Mouse (Mus musculus) hindbrain, embryonic 10.5 days (tissue): ENCODE results near the gene Vps52. TPM values are rescaled to one million over a fixed set of nuclear protein-coding genes. Genes with fewer than 3 reads are reported as not detected.

Experiments used
- DNase-seq: peaks from one replicate; pipeline ENCODE4 v3.0.0-alpha.2; 2017; ENCODE audit warnings: low spot score
- H3K27ac ChIP-seq: fragments of 300-500 bp; sonication (generic); 2 replicates; pipeline ENCODE4 v1.5.1; 2016; ENCODE audit warnings: mild to moderate bottlenecking, moderate library complexity
- H3K27me3 ChIP-seq: fragments of 300-500 bp; sonication (generic); 2 replicates; pipeline ENCODE4 v1.6.1; 2016; ENCODE audit warnings: mild to moderate bottlenecking; ENCODE audit not compliant: poor library complexity, insufficient read depth, severe bottlenecking
- H3K36me3 ChIP-seq: fragments of 300-500 bp; sonication (generic); 2 replicates; pipeline ENCODE4 v1.6.1; 2016; ENCODE audit warnings: mild to moderate bottlenecking, moderate library complexity
- H3K4me1 ChIP-seq: fragments of 300-500 bp; sonication (generic); replicated peaks from 2 replicates; pipeline ENCODE4 v1.6.1; 2016; ENCODE audit warnings: mild to moderate bottlenecking
- H3K4me3 ChIP-seq: fragments of 300-500 bp; sonication (generic); 2 replicates; pipeline ENCODE4 v1.5.1; 2016; ENCODE audit warnings: mild to moderate bottlenecking, moderate library complexity
- H3K9me3 ChIP-seq: fragments of 300-500 bp; sonication (generic); 2 replicates; pipeline ENCODE4 v1.6.1; 2016; ENCODE audit warnings: mild to moderate bottlenecking, moderate library complexity
- WGBS: fragments of 180-500 bp; shearing (Covaris S2); methylation state at CpG from one replicate; pipeline ENCODE4 v1.1.7; 2016; 5-methylcytosine and 5-hydroxymethylcytosine counted together
- polyA plus RNA-seq: library from polyadenylated mRNA; unstranded; fragments of >200 nt; fragmentation: Nextera tagmentation; extraction: Ambion mirVana; gene quantifications from 2 replicates; pipeline ENCODE4 v1.2.1, GENCODE M21; 2016

The Vps52 gene
- polyA plus RNA-seq, 1 experiment from 2014 or later, result 63.9 TPM

DNA sequence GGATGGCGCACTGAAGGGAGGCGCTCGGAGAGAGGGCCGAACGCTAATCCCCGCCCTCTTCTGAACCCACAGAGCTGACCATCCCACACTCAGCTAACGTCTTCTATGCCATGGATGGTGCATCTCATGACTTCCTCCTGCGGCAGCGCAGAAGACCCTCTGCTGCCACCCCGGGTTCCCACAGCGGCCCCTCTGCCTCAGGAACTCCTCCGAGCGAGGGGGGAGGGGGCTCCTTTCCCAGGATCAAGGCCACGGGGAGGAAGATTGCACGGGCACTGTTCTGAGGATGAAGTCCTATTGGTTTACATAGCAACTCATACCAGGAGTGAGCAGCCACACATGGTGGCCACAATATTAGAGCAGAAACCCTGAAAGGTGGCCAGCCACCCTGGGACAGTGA, 18.6 kb upstream of the Vps52 start:
- no peak overlapping the region for H3K4me3 ChIP-seq
- no peak overlapping the region for H3K27ac ChIP-seq
- DNase-seq, result no peak
- H3K27me3 ChIP-seq, result no peaks in the 10 kb centered on the region
- no peaks in the 10 kb centered on the region for H3K9me3 ChIP-seq
- peaks cover 29% of the 10 kb centered on the region for H3K4me1 ChIP-seq
- peaks cover 77% of the 10 kb centered on the region for H3K36me3 ChIP-seq
- 87% methylated on average over 15 of the region's 15 CpGs for WGBS

DNA sequence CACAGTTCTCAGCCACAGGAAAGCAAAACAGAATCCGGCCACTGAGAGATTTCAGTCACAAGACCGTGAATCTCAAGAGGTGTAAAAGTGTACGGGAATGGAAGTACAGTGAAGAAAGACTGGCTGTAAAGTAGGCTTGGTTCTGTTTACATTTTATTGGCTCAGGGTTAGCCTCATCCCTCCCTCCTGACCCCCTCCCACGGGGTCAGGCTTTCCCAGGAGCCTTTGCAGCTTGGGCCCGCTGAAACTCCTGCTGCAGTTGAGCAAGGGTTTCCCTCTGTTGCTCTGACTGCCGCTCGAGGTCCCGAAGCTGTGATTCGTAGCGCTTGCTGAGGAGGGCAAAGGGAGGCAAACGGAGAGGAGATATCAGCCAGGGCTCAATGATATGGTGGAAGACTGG, 16.8 kb upstream of the Vps52 start:
- H3K4me3 ChIP-seq, result peak overlapping the region; percentile 72
- H3K27me3 ChIP-seq, result no peaks in the 10 kb centered on the region
- no peak overlapping the region for H3K27ac ChIP-seq
- peaks cover 26% of the 10 kb centered on the region for H3K4me1 ChIP-seq
- peaks cover 77% of the 10 kb centered on the region for H3K36me3 ChIP-seq
- 86% methylated on average over 11 of the region's 11 CpGs for WGBS
- DNase-seq, result no peak
- no peaks in the 10 kb centered on the region for H3K9me3 ChIP-seq

DNA sequence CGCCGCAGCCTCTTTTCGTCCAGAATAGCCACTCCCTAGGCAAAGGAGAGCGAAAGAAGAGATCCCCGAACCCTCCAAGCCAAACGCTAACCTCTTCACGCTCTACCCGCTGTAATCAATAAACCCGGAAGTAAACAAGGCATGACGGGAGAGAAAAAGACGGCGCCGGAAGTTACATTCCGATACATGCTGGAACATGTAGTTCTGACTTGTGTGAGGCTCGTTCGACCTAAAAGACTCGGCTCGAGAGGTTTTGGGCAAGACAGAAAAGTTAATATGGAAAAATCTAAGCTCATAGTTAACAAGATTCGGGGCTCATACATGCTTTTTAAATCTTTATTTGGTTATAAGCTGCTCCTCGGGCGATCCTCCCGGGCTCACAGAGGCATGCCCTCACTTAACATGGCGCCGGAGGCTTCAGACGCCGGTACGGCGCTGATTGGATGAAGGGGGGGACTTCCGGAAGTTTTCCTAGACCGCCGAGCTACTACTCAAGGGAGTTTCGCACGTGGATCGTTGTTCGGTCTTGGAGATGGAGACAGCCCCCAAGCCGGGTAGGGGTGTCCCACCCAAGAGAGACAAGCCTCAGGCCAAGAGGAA, 15.3 kb upstream of the Vps52 start, which contains the start of the genes Pfdn6 and Wdr46:
Pfdn6 (minus strand) TSS at position 138 of the 600 bp plus-strand sequence.
Wdr46 (plus strand) TSS at position 455 of the 600 bp plus-strand sequence.
- H3K4me1 ChIP-seq, result peaks cover 26% of the 10 kb centered on the region
- under 1% methylated on average over 36 of the region's 36 CpGs for WGBS
- peak; percentile 87 for DNase-seq
- no peaks in the 10 kb centered on the region for H3K27me3 ChIP-seq
- peaks cover 77% of the 10 kb centered on the region for H3K36me3 ChIP-seq
- H3K4me3 ChIP-seq, result peak within 1 kb of the TSS; percentile 72
- H3K9me3 ChIP-seq, result no peaks in the 10 kb centered on the region
- H3K27ac ChIP-seq, result peak within 1 kb of the TSS; percentile 89

DNA sequence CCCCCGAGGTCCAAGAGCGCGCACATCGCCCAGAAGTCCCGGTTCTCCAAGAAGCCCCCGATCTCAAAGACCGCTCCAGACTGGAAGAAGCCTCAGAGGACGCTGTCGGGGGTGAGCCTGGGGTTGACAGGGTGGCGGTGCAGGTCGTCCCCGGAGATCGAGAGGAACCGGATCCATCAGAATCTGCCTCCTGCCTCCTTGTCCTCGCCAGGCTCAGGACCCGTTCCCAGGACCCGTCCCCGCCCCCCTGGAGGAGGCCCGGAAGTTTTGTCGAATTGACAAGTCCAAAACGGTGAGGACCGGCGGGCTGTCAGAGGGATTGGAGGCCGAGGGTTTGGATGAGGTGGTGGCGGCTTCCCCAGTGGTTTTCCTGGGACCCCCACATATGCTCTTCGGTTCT, 14.6 kb upstream of the Vps52 start:
- Histone ChIP-seq H3K9me3 (no peaks in the 10 kb centered on the region), H3K4me3 (peak overlapping the region; percentile 72), H3K4me1 (peaks cover 26% of the 10 kb centered on the region), H3K27ac (peak overlapping the region; percentile 89), H3K27me3 (no peaks in the 10 kb centered on the region), H3K36me3 (peaks cover 77% of the 10 kb centered on the region)
- no peak for DNase-seq
- 3% methylated on average over 26 of the region's 26 CpGs for WGBS

GRCm38 (mm10) chr17:33941381-33941780, 14.2 kb upstream of the Vps52 start:
- H3K27ac ChIP-seq, result no peak overlapping the region
- H3K36me3 ChIP-seq, result peaks cover 77% of the 10 kb centered on the region
- H3K4me3 ChIP-seq, result peak overlapping the region; percentile 72
- peaks cover 26% of the 10 kb centered on the region for H3K4me1 ChIP-seq
- 63% methylated on average over 19 of the region's 19 CpGs for WGBS
- H3K9me3 ChIP-seq, result no peaks in the 10 kb centered on the region
- no peak for DNase-seq
- H3K27me3 ChIP-seq, result no peaks in the 10 kb centered on the region

DNA sequence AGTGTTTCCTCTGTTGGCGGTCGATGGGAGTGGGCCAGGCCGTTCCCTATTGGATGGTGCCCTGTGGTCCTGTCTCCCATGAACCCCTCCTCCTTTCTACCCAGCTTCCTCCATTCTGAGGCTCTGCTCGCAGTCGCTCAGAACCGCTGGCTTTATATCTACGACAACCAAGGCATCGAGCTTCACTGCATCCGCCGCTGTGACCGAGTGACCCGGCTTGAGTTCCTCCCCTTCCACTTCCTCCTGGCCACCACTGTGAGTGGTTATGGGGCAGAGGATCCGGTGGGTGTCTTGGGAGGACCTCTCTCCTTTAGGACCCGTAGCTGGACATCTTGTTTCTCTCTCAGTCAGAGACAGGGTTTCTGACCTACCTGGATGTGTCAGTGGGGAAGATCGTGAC, 12.2 kb upstream of the Vps52 start:
- Histone ChIP-seq H3K36me3 (peaks cover 77% of the 10 kb centered on the region), H3K27me3 (no peaks in the 10 kb centered on the region), H3K4me1 (peaks cover 26% of the 10 kb centered on the region), H3K4me3 (no peak overlapping the region; the same call in 1 of the 2 replicates), H3K27ac (no peak overlapping the region), H3K9me3 (no peaks in the 10 kb centered on the region)
- no peak for DNase-seq
- 94% methylated on average over 15 of the region's 15 CpGs for WGBS

DNA sequence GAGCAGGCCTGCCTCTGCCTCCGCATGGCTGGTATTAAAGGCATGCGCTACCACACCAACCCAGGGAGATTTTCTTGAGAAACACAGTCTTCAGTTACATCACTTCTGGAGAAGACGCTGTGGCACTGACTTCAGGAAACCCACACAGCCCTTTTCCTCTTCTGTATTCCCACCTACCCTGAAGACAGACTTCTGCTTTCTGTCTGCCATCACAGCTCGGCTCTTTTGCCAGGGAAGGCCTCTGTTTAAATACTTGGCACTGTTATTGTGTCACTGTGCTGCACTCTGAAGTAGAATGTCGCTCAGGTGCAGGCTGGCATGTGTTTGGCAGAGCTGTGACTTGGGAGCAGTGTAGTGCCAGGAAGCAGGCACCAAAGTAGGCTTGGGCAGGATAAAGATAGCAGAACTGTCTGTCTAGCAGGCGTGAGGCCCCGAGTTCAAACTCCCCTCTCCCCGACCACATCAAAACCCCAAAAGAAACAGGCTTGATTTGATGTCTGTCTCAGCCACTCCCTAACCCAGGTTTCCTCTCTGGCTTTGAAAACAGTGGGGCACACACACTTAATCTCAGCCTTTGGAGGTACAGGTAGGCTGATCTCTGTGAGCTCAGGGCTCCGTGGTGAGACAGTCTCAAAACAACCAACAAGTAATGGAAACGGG, 8.1 kb upstream of the Vps52 start:
- Histone ChIP-seq H3K36me3 (peaks cover 97% of the 10 kb centered on the region), H3K4me1 (peaks cover 29% of the 10 kb centered on the region), H3K9me3 (no peaks in the 10 kb centered on the region), H3K4me3 (no peak overlapping the region), H3K27me3 (no peaks in the 10 kb centered on the region), H3K27ac (no peak overlapping the region)
- no peak for DNase-seq
- 92% methylated on average over 10 of the region's 10 CpGs for WGBS

GRCm38 (mm10) chr17:33948090-33948904, 7.3 kb upstream of the Vps52 start:
- WGBS, result 89% methylated on average over 22 of the region's 22 CpGs
- Histone ChIP-seq H3K27ac (no peak overlapping the region), H3K9me3 (no peaks in the 10 kb centered on the region), H3K27me3 (no peaks in the 10 kb centered on the region), H3K36me3 (peaks cover 97% of the 10 kb centered on the region), H3K4me3 (no peak overlapping the region), H3K4me1 (peaks cover 36% of the 10 kb centered on the region)
- DNase-seq, result no peak

- Histone ChIP-seq H3K4me1 (peaks cover 43% of the 10 kb centered on the region), H3K27ac (no peak overlapping the region), H3K9me3 (no peaks in the 10 kb centered on the region), H3K4me3 (no peak overlapping the region), H3K27me3 (no peaks in the 10 kb centered on the region), H3K36me3 (peaks cover 97% of the 10 kb centered on the region)
- WGBS, result 93% methylated on average over 19 of the region's 19 CpGs
- no peak for DNase-seq
These were observed 6.6 kb upstream of the Vps52 start for GRCm38 (mm10) chr17:33948905-33949537.

DNA sequence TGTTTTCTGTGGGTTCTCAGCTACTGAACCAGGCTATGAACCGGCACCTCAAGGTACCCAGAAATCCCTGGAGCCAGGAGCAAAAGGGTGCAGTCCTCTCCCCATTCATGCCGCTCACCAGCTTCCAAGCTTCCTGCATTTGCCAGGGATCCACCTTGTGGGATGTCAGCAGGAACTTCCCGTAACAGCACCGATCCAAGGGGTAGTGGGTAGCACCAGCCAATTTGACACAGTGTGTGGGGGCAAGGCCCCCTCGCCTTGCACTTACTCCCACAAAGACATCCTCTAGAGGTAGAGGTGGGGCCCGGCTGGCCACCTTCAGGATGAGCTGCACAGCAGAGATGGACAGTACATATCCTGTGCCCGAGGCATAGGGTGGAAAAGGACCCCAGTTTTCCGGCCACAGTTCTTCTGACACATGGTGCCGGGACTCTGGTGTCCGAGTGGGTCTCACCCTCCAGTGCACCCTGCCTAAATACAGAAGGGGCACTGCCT, 5.4 kb upstream of the Vps52 start:
- Histone ChIP-seq H3K27me3 (no peaks in the 10 kb centered on the region), H3K36me3 (peaks cover 93% of the 10 kb centered on the region), H3K4me1 (peaks cover 52% of the 10 kb centered on the region), H3K9me3 (no peaks in the 10 kb centered on the region), H3K27ac (peak overlapping the region; percentile 87), H3K4me3 (peak overlapping the region; percentile 51)
- WGBS, result 79% methylated on average over 10 of the region's 10 CpGs
- no peak for DNase-seq

DNA sequence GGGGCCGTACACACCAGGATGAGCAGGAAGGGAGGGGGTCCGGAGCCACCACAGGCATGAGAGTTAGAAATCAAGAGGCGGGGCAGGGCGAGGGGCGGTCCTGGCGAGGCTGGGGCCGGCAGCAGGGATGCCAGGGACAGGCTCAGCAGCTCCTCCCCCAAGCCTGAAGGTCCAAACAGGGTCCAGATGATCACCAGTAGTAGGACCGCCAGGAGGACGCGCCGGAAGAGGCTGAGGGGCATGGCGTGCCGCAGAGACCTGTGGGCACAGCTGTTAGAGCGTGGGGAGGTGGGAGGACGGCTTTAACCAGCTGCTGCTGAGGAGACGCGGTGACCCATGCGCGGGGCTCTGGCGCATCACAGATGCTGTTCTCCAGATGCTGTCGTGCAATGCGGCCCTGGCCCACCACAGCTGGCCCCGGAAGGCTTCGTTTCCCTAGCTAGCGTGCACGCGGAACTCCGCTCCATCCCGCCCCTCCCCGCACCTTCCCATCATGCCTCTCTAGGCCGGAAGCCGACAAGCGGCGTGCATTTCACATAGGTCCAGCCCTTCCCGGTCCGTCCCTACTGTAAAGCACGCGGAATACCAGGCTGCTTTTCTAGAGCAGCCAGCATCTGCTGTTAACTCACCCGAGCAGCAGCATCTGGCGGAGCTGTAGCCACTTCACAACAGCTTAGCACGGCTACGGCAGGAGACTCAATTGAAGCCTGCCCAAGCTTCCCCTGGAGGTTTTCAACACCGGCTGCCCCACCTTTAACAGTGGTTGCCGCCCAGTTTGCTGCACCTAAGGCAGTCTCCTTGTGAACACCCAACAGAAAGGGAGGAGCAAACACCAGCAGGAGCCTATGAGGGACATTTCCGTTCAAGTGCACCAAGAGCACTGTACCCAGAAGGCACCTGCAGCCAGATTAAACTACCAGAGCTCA, 4.3 kb upstream of the Vps52 start, which contains the start of gene B3galt4:
B3galt4 (minus strand) TSS at position 468 of the 926 bp plus-strand sequence.
- H3K4me1 ChIP-seq, result peaks cover 53% of the 10 kb centered on the region
- DNase-seq, result peak; percentile 85
- peak within 1 kb of the TSS; percentile 51 for H3K4me3 ChIP-seq
- 1% methylated on average over 45 of the region's 45 CpGs for WGBS
- H3K27ac ChIP-seq, result peak within 1 kb of the TSS; percentile 87
- no peaks in the 10 kb centered on the region for H3K27me3 ChIP-seq
- H3K36me3 ChIP-seq, result peaks cover 82% of the 10 kb centered on the region
- no peaks in the 10 kb centered on the region for H3K9me3 ChIP-seq
